Mouse (Mus musculus) hindbrain, embryonic 13.5 days (tissue): Measurements from ENCODE around the gene Twistnb. TPM values are rescaled to one million over a fixed set of nuclear protein-coding genes. Genes with fewer than 3 reads are reported as not detected.
A peak's percentile ranks its signal among the peaks of the same experiment; 100 is the strongest.

Experiments
- ATAC-seq: fragments of 200-750 bp; cut with Nextera tagmentation; 2 replicates; pipeline ENCODE4 v1.8.0; 2017; ENCODE audit warnings: moderate TSS enrichment; ENCODE audit not compliant: low FRiP score
- H3K27ac ChIP-seq: fragments of 300-500 bp; sonication (generic); 2 replicates; pipeline ENCODE4 v1.5.1; 2015; ENCODE audit warnings: inconsistent platforms, mild to moderate bottlenecking, moderate library complexity
- H3K27me3 ChIP-seq: fragments of 300-500 bp; sonication (generic); 2 replicates; pipeline ENCODE4 v1.6.1; 2015; ENCODE audit warnings: mild to moderate bottlenecking, inconsistent platforms
- H3K36me3 ChIP-seq: fragments of 300-500 bp; sonication (generic); 2 replicates; pipeline ENCODE4 v1.6.1; 2015; ENCODE audit warnings: mild to moderate bottlenecking, inconsistent platforms
- H3K4me1 ChIP-seq: fragments of 300-500 bp; sonication (generic); replicated peaks from 2 replicates; pipeline ENCODE4 v1.6.1; 2015; ENCODE audit warnings: inconsistent platforms
- H3K4me2 ChIP-seq: fragments of 300-500 bp; sonication (generic); 2 replicates; pipeline ENCODE4 v1.6.1; 2015; ENCODE audit warnings: inconsistent platforms, mild to moderate bottlenecking, moderate library complexity
- H3K4me3 ChIP-seq: fragments of 300-500 bp; sonication (generic); 2 replicates; pipeline ENCODE4 v1.5.1; 2015; ENCODE audit warnings: mild to moderate bottlenecking, inconsistent platforms
- H3K9ac ChIP-seq: fragments of 300-500 bp; sonication (generic); 2 replicates; pipeline ENCODE4 v1.6.1; 2015; ENCODE audit warnings: mild to moderate bottlenecking, inconsistent platforms
- H3K9me3 ChIP-seq: fragments of 300-500 bp; sonication (generic); 2 replicates; pipeline ENCODE4 v1.6.1; 2016; ENCODE audit warnings: inconsistent platforms
- WGBS: fragments of 180-500 bp; shearing (Covaris S2); methylation state at CpG from one replicate; pipeline ENCODE4 v1.1.7; 2015; 5-methylcytosine and 5-hydroxymethylcytosine counted together
- polyA plus RNA-seq: library from polyadenylated mRNA; unstranded; fragments of >200 nt; fragmentation: Nextera tagmentation; extraction: Ambion mirVana; gene quantifications from 2 replicates; pipeline ENCODE4 v1.2.1, GENCODE M21; 2015

Gene Twistnb
- polyA plus RNA-seq, 1 experiment from 2014 or later, result 47.7 TPM

GRCm38 (mm10) chr12:33433812-33434211 is 4.4 kb downstream of the Twistnb start:
- Histone ChIP-seq H3K27ac (no peak overlapping the region), H3K36me3 (peaks cover 13% of the 10 kb centered on the region), H3K27me3 (no peaks in the 10 kb centered on the region), H3K4me2 (no peak overlapping the region), H3K9ac (no peak overlapping the region), H3K4me1 (peaks cover 7% of the 10 kb centered on the region), H3K9me3 (no peaks in the 10 kb centered on the region), H3K4me3 (no peak overlapping the region)
- no peak for ATAC-seq
- WGBS, result 91% methylated on average over 9 of the region's 9 CpGs

DNA sequence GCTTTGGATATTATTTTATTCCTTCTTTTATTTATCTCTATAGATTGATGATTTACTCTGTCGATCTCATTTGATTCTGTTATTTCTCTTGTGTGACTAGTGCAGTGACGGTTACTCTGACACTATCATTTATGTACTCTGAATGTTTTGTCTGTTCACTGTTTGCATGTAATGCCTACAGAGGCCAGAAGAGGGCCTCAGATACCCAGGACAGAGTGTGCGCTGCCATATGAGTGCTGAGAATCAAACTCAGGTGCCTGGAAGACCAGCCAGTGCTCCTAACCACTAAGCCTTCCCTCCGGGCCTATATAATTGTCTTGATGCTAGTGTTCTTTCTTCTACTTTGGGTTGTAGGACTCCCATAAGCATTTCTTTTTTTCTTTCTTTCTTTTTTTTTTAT is 5.3 kb downstream of the Twistnb start:
- no peak for ATAC-seq
- Histone ChIP-seq H3K36me3 (peaks cover 20% of the 10 kb centered on the region), H3K4me2 (no peak overlapping the region), H3K4me3 (no peak overlapping the region), H3K9me3 (no peaks in the 10 kb centered on the region), H3K4me1 (peaks cover 7% of the 10 kb centered on the region), H3K27ac (no peak overlapping the region), H3K9ac (no peak overlapping the region), H3K27me3 (no peaks in the 10 kb centered on the region)
- WGBS, result 97% methylated on average over 4 of the region's 4 CpGs

GRCm38 (mm10) chr12:33455418-33455817 is 26.0 kb downstream of the Twistnb start:
- Histone ChIP-seq H3K36me3 (no peaks in the 10 kb centered on the region), H3K4me2 (no peak overlapping the region), H3K9me3 (no peaks in the 10 kb centered on the region), H3K9ac (no peak overlapping the region), H3K27ac (no peak overlapping the region), H3K4me1 (no peaks in the 10 kb centered on the region; the same call in 1 of the 2 replicates), H3K4me3 (no peak overlapping the region), H3K27me3 (no peaks in the 10 kb centered on the region)
- 80% methylated on average over 7 of the region's 7 CpGs for WGBS
- no peak for ATAC-seq

GRCm38 (mm10) chr12:33456242-33456641 is 26.8 kb downstream of the Twistnb start:
- ATAC-seq, result no peak

GRCm38 (mm10) chr12:33480975-33481374 is 51.5 kb downstream of the Twistnb start:
- WGBS, result 25% methylated on average over 5 of the region's 5 CpGs
- ATAC-seq, result peak; percentile 65; the same call in 1 of the 2 replicates
- Histone ChIP-seq H3K4me1 (no peaks in the 10 kb centered on the region), H3K9me3 (no peaks in the 10 kb centered on the region), H3K27me3 (no peaks in the 10 kb centered on the region), H3K27ac (no peak overlapping the region), H3K36me3 (no peaks in the 10 kb centered on the region), H3K9ac (no peak overlapping the region), H3K4me3 (no peak overlapping the region), H3K4me2 (no peak overlapping the region)

More at GRCm38 (mm10) chr12:33456242-33456641, 26.8 kb downstream of the Twistnb start:
- H3K4me1 ChIP-seq, result no peaks in the 10 kb centered on the region; the same call in 1 of the 2 replicates
- H3K36me3 ChIP-seq, result no peaks in the 10 kb centered on the region
- no peaks in the 10 kb centered on the region for H3K27me3 ChIP-seq
- no peak overlapping the region for H3K27ac ChIP-seq
- no peak overlapping the region for H3K4me2 ChIP-seq
- no peak overlapping the region for H3K9ac ChIP-seq
- WGBS, result 30% methylated on average over 5 of the region's 5 CpGs
- H3K4me3 ChIP-seq, result no peak overlapping the region
- H3K9me3 ChIP-seq, result no peaks in the 10 kb centered on the region

- no peaks in the 10 kb centered on the region for H3K4me1 ChIP-seq
- no peak overlapping the region for H3K27ac ChIP-seq
- H3K9me3 ChIP-seq, result no peaks in the 10 kb centered on the region
- H3K4me2 ChIP-seq, result no peak overlapping the region
- ATAC-seq, result no peak
- 89% methylated on average over 2 of the region's 2 CpGs for WGBS
- H3K9ac ChIP-seq, result no peak overlapping the region
- H3K36me3 ChIP-seq, result no peaks in the 10 kb centered on the region
- H3K4me3 ChIP-seq, result no peak overlapping the region
- no peaks in the 10 kb centered on the region for H3K27me3 ChIP-seq
Observed at GRCm38 (mm10) chr12:33482931-33483330, 53.5 kb downstream of the Twistnb start.

Other genes with a start within 250 kb of the Twistnb start
- gene Efcab10, start 34.8 kb upstream of the Twistnb start, polyA plus RNA-seq, result 3.6 and 5.1 TPM in 2 replicates